In genomic region chr3:51225226-51225750, GRCm38 (mm10) we compare ENCODE assay signal across 8 mouse cellular contexts. TPM values are rescaled to one million over a fixed set of nuclear protein-coding genes. Genes with fewer than 3 reads are reported as not detected.
DNase-seq lines count a peak whose midpoint lies in the region; ATAC-seq and TF ChIP-seq lines count a peak whose summit lies in the region.

No protein-coding gene starts in this region.

- H3K27me3 ChIP-seq in embryonic facial prominence, embryonic 11.5 days (ENCODE audit: control insufficient read depth, insufficient read depth, low read length) = no peaks in the 10 kb centered on the region
- no peaks in the 10 kb centered on the region for H3K27me3 ChIP-seq in limb, embryonic 10.5 days (ENCODE audit: low read depth, poor library complexity, severe bottlenecking)
- H3K27me3 ChIP-seq in neural tube, embryonic 13.5 days = no peaks in the 10 kb centered on the region

- peak overlapping the region; percentile 80 for H3K4me2 ChIP-seq in embryonic facial prominence, embryonic 11.5 days (ENCODE audit: low read depth, low read length)
- peak overlapping the region; percentile 68 for H3K4me2 ChIP-seq in neural tube, embryonic 13.5 days

- H3K9ac ChIP-seq in embryonic facial prominence, embryonic 11.5 days (replicated peaks; ENCODE audit: low read length) = peak overlapping the region; percentile 92
- peak overlapping the region; percentile 97 for H3K9ac ChIP-seq in neural tube, embryonic 13.5 days

- H3K4me3 ChIP-seq in lung, adult 2 months (replicated peaks; ENCODE audit: extremely low read depth, low read depth, low read length) = peak overlapping the region; percentile 89
- peak overlapping the region; percentile 91 for H3K4me3 ChIP-seq in embryonic facial prominence, embryonic 11.5 days (ENCODE audit: low read depth, low read length)
- peak overlapping the region; percentile 75 for H3K4me3 ChIP-seq in limb, embryonic 10.5 days
- peak overlapping the region; percentile 94 for H3K4me3 ChIP-seq in neural tube, embryonic 13.5 days

- no peak for DNase-seq in lung, adult 2 months
- DNase-seq in lung, adult 18-20 months = no peak
- no peak for DNase-seq in embryonic facial prominence, embryonic 11.5 days (ENCODE audit: low spot score)
- DNase-seq in limb, embryonic 10.5 days (ENCODE audit: low spot score) = no peak
- DNase-seq in layer of hippocampus, postnatal 25 days (ENCODE audit: extremely low spot score in 1 of 2, low spot score in 1 of 2) = no peak
- DNase-seq in adrenal gland, adult (ENCODE audit: inconsistent age in 2 of 2, low spot score in 1 of 2) = no peak

- no peaks in the 10 kb centered on the region for H3K4me1 ChIP-seq in lung, adult 2 months (ENCODE audit: control insufficient read depth, insufficient read depth, low read length)
- H3K4me1 ChIP-seq in embryonic facial prominence, embryonic 11.5 days (ENCODE audit: control insufficient read depth, insufficient read depth, low read length) = no peaks in the 10 kb centered on the region
- H3K4me1 ChIP-seq in limb, embryonic 10.5 days = peaks cover 39% of the 10 kb centered on the region
- H3K4me1 ChIP-seq in neural tube, embryonic 13.5 days (replicated peaks) = peaks cover 42% of the 10 kb centered on the region

- H3K9me3 ChIP-seq in embryonic facial prominence, embryonic 11.5 days (replicated peaks; ENCODE audit: control insufficient read depth, low read length) = no peaks in the 10 kb centered on the region
- no peaks in the 10 kb centered on the region for H3K9me3 ChIP-seq in limb, embryonic 10.5 days (replicated peaks)
- no peaks in the 10 kb centered on the region for H3K9me3 ChIP-seq in neural tube, embryonic 13.5 days

- peak; percentile 24; the same call in 1 of the 2 replicates for ATAC-seq in embryonic facial prominence, embryonic 11.5 days (replicated peaks; ENCODE audit: insufficient number of reproducible peaks, low FRiP score, low TSS enrichment, low read depth)
- no peak for ATAC-seq in neural tube, embryonic 13.5 days (ENCODE audit: low read depth)
- no peak for ATAC-seq in granulocyte monocyte progenitor cell, adult 5-6 weeks (replicated peaks; ENCODE audit: poor library complexity, severe bottlenecking)

- no peak for TF ChIP-seq CTCF in lung, adult 2 months (IDR thresholded peaks at IDR 0.05; ENCODE audit: insufficient read depth, low read length)

- TF ChIP-seq POLR2A in lung, adult 2 months (IDR thresholded peaks at IDR 0.05; ENCODE audit: borderline replicate concordance, extremely low read depth, low read depth, low read length) = no peak

- peak overlapping the region; percentile 89 for H3K27ac ChIP-seq in embryonic facial prominence, embryonic 11.5 days (replicated peaks; ENCODE audit: low read depth, low read length)
- H3K27ac ChIP-seq in limb, embryonic 10.5 days = peak overlapping the region; percentile 99
- peak overlapping the region; percentile 99 for H3K27ac ChIP-seq in neural tube, embryonic 13.5 days (replicated peaks)

- WGBS in lung, adult 2 months = 4% methylated on average over 38 of the region's 39 CpGs
- under 1% methylated on average over 39 of the region's 39 CpGs for WGBS in embryonic facial prominence, embryonic 11.5 days
- 1% methylated on average over 39 of the region's 39 CpGs for WGBS in limb, embryonic 10.5 days
- under 1% methylated on average over 39 of the region's 39 CpGs for WGBS in neural tube, embryonic 13.5 days

- H3K36me3 ChIP-seq in embryonic facial prominence, embryonic 11.5 days (replicated peaks; ENCODE audit: control insufficient read depth, insufficient read depth, low read depth, low read length) = no peaks in the 10 kb centered on the region
- H3K36me3 ChIP-seq in limb, embryonic 10.5 days = 0 out of 2 replicates have a peak, but pooled peaks cover 2% of the 10 kb centered on the region
- H3K36me3 ChIP-seq in neural tube, embryonic 13.5 days = no peaks in the 10 kb centered on the region

RNA-seq across cellular contexts. Expression of gene Noct, which starts 1.0 kb away (rescaled TPM):
- 8.2 and 9.9 TPM in 2 replicates for polyA plus RNA-seq in lung, adult 2 months (2012; rRNA removed)
- 11.0 and 11.5 TPM in 2 replicates for polyA plus RNA-seq in embryonic facial prominence, embryonic 11.5 days (2014; fragmentation: Nextera tagmentation; extraction: Ambion mirVana)
- 11.0 and 11.9 TPM in 2 replicates for polyA plus RNA-seq in limb, embryonic 10.5 days (2016; fragmentation: Nextera tagmentation; extraction: Ambion mirVana)
- polyA plus RNA-seq in neural tube, embryonic 13.5 days (2015; fragmentation: Nextera tagmentation; extraction: Ambion mirVana) = 21.5 and 22.8 TPM in 2 replicates
- 10 to 100 TPM; 60.2 to 60.5 TPM for total RNA-seq in layer of hippocampus, postnatal 25 days (2021)
- 13.9 and 24.0 TPM in 2 replicates for total RNA-seq in granulocyte monocyte progenitor cell, adult 5-6 weeks (2014; fragmentation: Nextera tagmentation)
- total RNA-seq in granulocyte monocyte progenitor cell, adult 5-6 weeks (2017) = 7.0 and 9.5 TPM in 2 replicates
